Mouse (Mus musculus) stomach, postnatal 0 days (tissue): Measurements from ENCODE around the gene Krcc1.

Source experiments
- CTCF ChIP-seq: IDR thresholded peaks from 2 replicates; pipeline ENCODE4 v1.5.1; 2016; ENCODE audit warnings: antibody characterized with exemption, low read depth, mild to moderate bottlenecking, moderate library complexity
- EP300 ChIP-seq: optimal IDR thresholded peaks from 2 replicates; pipeline ENCODE3; 2016; ENCODE audit warnings: antibody characterized with exemption

- no peak for TF ChIP-seq EP300
- TF ChIP-seq CTCF: no peak
These were observed 36.0 kb downstream of the Krcc1 start for GRCm38 (mm10) chr6:71307486-71307885.
